Mouse (Mus musculus) spleen, adult 2 months (tissue): ENCODE data around the gene Plin5.
A peak's percentile ranks its signal among the peaks of the same experiment; 100 is the strongest.

Source experiments
- CTCF ChIP-seq: fragments of 200-500 bp; IDR thresholded peaks from 2 replicates; pipeline ENCODE4 v1.5.1; 2011; ENCODE audit warnings: mild to moderate bottlenecking, inconsistent platforms; ENCODE audit not compliant: insufficient read depth, insufficient read length, insufficient replicate concordance; ENCODE audit errors: extremely low read depth
- POLR2A ChIP-seq: fragments of 200-500 bp; IDR thresholded peaks from 2 replicates; pipeline ENCODE4 v1.6.1; 2011; ENCODE audit warnings: low read depth, low read length, inconsistent platforms

- TF ChIP-seq CTCF, result peak; percentile 87; the same call in 1 of the 2 replicates
- no peak for TF ChIP-seq POLR2A
Observed at GRCm38 (mm10) chr17:56131814-56132213, 14.4 kb upstream of the Plin5 start.
